Mouse (Mus musculus): ENCODE data around the gene Acbd4.

The Acbd4 gene

DNA sequence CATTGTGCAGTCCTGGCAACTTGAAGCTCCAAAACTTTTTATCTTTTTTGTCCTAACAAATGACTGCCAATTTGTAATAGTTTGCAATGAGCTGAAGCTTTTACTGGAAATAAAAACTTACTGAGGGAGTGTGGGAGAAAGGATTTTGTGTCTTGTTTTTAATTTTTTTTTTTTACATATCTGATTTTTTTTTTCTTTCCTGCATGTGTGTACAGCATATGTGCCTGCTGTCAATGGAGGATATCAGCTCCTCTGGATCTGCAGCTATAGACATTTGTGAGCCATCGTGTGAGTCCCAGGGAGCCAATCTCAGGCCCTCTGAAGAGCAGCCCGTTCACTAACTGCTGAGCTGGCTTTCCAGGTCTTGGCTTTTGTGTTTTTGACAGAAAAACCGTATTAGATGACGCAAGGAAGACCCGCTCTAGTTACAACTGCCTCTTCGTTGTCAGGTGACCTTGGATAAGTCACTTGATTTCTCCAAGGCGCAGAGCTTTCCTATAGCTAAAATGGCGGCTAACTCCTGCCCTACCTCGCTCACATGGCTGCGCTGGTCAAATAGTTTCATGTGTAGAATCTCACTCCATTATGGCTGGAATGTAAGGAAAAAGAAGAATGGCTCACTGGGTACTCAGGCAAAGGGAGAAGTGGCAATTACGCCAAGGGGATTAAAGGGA, 12.9 kb downstream of the Acbd4 start:
- DNase-seq, result no peak

DNA sequence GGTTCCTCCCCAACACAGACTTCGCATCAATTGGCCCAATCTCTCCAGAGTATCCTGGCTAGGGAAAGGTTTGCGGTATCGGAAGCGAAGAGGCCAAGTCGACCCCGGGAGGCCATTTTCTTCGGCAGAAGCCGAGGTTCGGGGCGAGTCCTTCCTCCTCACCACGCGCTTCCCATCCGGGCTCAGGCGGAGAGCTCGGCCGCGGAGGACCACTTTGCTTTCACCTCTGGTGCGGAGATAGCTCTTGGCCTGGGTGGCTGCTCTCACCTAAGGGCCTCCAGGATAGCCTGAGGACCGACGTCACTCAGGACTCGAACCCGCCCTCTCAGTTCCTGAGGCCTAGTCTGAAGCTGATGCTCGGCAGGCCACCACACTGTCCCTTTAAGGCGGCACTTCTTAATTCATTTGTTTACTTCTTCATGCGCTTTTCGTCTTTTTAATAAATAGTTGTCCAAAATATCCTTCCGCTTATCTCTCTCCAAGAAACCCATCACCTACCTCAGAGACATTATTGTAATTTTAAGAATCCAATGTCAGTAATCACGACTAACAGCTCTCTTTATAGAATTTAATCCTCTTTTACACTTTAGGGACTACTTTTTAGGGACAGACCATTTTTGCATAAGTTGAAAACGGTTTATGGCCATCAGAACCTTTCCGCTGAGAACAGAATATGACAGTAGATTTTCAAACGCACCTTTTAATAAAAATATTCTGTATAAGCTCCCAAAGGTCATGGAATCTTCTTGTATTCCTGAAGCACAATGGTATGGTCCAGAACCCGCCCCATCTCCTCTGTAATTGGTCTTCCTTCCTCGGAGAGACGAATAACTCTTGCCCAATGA, 13.9 kb downstream of the Acbd4 start:
- peak; percentile 89 to 91 for DNase-seq

- DNase-seq, result peak; percentile 100
Observed at GRCm38 (mm10) chr11:103116008-103116818, 14.7 kb downstream of the Acbd4 start, which contains the start of gene Hexim1. TSS of gene Hexim1 (plus strand) at chr11:103116231.

- peak; percentile 80 to 86 for DNase-seq
Observed at GRCm38 (mm10) chr11:103116959-103117590, 15.6 kb downstream of the Acbd4 start.

- no peak for DNase-seq
Observed at GRCm38 (mm10) chr11:103117591-103118009, 16.1 kb downstream of the Acbd4 start.

DNA sequence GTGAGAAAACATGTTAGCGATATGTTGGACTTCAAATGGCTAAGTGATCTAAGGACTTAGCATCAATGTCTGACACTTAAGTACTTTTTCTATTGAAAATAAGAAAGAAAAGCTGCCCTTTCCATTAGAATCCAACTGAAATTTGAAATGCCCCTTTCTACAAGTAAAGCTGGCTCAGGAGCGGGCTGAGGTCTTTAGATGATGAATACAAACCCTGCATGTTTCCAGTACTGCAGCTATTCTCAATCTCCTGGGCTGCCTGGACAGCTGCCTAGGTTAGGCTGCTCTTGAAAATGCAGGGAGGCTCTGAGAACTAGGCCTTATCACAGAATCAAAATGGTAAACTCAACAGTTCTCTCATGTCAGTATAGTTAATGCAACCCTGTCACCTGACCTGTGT, 17.4 kb downstream of the Acbd4 start:
- DNase-seq, result no peak

DNA sequence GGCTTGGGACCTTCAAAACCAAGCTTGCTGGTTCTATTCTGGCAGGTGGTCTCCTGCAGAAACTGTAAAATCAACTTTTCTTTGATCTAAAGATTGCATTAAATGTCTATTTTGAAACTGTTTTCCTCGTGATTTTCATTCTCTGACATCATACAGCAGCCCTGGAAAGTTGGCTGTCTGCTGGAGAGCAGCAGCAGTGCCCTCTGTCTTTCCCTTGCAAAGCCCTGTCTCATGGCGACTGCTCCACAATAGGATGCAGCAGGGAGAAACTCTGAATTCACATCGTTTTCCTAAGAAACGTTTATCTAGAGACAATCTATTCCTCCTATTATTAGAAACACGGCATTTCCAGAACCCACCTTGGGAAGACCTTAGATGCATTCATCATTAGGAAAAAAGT, 18.1 kb downstream of the Acbd4 start:
- DNase-seq, result no peak

DNA sequence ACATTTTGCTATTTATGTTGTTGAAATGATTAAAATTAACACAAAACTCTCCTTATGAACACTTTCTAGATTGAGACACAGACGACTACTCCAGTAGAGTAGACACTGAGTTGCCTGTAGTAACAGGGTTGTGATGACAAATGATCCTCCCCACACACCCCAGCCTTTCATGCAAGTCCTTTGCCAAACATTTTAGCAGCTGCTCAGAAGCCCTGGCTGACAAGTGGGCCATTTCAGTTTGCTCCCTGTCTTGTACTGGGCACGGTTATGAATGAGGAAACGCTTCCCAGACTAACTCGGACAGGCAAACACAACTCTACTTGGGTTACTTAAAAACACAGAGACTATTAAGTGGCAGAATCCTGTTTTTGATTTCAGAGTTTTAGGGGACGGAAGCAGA, 18.8 kb downstream of the Acbd4 start:
- DNase-seq, result no peak

- DNase-seq, result peak; percentile 60 to 62
Observed at GRCm38 (mm10) chr11:103131701-103132575, 30.5 kb downstream of the Acbd4 start, which contains the start of gene Hexim2. TSS of gene Hexim2 (plus strand) at chr11:103132429.

- DNase-seq, result peak; percentile 100
Observed at GRCm38 (mm10) chr11:103132576-103133455, 31.3 kb downstream of the Acbd4 start.

DNA sequence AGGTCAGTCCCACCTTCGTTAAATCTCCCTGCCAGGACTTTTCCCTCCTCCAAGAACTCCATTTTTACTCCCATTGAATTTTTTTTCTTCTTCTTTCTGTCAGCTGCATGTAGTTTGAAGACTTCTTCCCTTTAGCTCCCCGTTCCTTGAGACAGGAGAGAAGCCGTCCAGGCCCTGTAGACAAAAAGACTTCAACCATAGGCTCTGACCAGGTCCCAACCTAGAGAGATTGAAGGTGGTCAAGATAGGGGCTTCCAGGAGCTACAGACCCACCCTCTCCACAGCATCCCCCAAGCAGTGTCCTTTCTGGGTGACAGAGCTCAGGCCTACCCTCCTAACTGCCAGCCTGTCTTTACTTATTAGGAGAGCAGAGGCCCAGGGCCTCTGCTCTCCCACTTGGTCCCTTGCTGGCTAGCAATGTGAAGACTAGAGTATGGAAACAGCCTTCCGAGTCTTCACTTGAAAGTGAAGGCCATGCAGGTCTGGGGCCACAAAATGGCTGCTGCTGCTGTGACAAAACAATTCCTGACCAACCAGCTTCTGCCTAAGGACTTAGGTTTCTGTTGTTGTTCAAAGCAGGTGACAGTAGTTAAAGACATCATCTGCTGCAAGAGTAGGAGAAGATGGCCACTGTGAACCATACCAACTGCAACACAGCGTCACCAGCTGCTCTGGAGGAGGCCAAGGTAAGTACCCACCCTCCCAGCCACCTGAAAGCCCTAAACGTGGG, 32.1 kb downstream of the Acbd4 start:
- no peak for DNase-seq

DNA sequence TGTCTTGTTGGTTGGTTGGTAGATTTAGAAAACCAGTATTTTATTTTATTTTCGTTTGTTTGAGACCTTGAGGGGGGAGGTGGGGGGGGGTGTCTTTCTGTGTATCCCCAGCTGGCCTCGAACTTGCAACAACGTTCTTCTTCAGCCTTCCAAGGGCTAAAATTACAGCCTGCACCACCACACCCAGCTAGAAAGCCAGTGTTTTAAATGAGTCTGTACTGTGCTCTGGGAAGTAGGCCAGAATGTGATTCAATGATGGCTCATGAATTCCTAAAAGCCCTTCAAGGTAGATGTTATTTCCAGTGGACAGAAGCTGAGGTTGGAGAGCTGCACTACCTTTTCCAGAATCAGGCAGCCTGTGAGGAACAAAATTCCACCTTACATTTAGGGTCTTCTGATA, 32.7 kb downstream of the Acbd4 start:
- DNase-seq, result no peak

DNA sequence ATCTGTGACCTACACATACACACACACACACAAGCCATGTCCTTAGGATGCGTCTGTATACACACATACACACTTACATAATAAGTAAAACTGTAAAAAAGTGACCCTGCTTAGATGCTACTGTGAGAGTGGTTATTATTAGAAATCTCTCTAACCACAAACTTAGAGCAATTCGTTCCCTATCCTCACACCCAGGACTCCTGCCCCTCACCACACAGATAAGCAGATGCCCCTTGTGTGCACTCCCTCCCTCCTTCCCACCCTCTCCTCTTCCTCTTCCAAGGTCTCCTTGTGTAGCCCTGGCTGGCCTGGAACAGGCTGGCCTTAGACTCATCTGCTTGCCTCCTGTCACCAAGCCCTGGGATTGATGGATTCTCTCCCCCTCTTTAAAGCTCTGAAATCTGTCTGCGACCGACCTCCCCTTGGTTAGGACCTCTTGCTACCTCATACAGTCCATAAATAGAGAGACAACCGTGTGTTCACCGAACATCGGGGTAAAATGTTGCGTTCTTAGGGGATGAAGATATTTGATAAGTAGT, 34.6 kb downstream of the Acbd4 start:
- DNase-seq, result no peak

DNA sequence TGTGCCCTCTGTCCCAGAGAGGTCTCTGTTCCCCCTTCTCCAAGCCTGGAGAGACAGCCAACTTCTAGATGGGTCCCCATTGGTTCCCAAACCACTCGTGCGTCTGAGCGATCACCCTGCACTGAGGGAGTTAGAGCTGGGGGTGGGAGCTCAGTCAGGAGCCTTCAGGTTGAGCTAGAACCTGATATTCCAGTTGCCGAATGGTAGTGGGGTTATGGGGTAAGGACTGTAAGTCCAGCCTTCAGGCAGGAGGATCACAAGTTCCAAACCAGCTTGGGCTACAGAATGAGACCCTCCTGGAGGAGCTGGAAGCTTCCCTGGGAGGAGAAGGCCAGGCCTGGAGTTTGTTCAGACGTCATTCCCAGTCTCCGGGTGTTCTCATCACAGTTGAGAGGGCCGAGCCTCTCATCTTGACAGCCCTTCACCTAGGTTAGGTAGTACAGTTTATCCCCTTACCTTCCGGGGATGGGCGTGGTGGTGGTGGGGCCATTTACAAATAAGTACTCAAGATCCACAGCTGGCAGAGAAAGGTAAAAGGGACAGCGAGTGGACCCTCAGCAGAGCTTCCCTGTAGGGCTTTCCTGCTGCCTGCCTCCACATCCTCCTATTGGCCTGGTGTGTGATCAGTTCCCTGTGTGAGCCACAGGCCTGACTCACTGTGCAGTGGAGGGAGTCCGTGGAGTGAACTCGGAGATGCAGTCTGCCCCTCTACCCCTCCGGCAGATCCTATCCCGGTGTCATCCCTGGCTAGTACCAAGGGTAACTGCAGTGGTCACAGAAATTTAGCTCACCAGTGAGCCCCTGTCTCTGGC, 38.7 kb downstream of the Acbd4 start:
- no peak for DNase-seq

DNA sequence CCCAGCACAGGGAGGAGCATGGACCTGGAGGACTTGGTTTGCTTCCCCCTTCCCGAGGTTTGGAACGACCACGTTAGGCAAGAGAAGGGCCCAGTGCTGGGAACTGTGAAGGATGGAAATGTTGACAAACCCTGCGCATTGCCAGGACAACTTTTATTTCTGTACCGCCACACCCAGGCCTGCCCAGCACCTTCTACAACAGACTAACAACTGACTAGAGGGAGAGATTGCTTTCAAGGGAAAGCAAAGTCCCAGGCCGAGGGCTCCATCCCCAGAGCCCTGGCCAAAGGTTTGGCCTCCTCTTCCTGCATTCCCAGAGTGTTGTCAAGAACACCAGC, 39.2 kb downstream of the Acbd4 start:
- peak; percentile 44 to 62 for DNase-seq

GRCm38 (mm10) chr11:103141101-103141943, 39.8 kb downstream of the Acbd4 start:
- DNase-seq, result peak; percentile 71 to 81

DNA sequence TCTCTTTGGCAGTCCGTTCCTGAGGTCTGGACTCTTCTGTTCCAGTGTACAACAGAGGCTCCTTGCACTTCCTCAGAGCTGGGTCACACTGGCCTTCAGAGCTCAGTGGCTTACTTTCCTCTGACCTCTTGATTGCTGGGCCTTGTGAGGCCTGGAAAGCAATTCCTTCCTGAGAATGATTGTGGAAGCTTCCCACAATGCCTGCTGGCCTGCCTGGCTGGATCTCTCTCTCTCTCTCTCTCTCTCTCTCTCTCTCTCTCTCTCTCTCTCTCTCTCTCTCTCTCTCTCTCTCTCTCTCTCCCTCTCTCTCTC, 40.4 kb downstream of the Acbd4 start:
- no peak for DNase-seq

Measured in lung, adult 18-20 months (tissue).